Mouse (Mus musculus): ENCODE measurements around the gene Mageb16.

Mageb16 gene

GRCm38 (mm10) chrX:79671411-79671810, at the start of gene Mageb16:
TSS of gene Mageb16 (minus strand) at chrX:79671435.
- DNase-seq (ENCODE audit: low spot score in 2 of 2) = no peak

- DNase-seq (ENCODE audit: low spot score in 2 of 2) = no peak
These were observed 20.1 kb downstream of the Mageb16 start for GRCm38 (mm10) chrX:79651091-79651490.

- DNase-seq (ENCODE audit: low spot score in 2 of 2) = no peak
These were observed 35.8 kb downstream of the Mageb16 start for GRCm38 (mm10) chrX:79635396-79635795.

GRCm38 (mm10) chrX:79606462-79606861, 64.8 kb downstream of the Mageb16 start:
- DNase-seq (ENCODE audit: low spot score in 2 of 2) = no peak
